In the genomic region with DNA sequence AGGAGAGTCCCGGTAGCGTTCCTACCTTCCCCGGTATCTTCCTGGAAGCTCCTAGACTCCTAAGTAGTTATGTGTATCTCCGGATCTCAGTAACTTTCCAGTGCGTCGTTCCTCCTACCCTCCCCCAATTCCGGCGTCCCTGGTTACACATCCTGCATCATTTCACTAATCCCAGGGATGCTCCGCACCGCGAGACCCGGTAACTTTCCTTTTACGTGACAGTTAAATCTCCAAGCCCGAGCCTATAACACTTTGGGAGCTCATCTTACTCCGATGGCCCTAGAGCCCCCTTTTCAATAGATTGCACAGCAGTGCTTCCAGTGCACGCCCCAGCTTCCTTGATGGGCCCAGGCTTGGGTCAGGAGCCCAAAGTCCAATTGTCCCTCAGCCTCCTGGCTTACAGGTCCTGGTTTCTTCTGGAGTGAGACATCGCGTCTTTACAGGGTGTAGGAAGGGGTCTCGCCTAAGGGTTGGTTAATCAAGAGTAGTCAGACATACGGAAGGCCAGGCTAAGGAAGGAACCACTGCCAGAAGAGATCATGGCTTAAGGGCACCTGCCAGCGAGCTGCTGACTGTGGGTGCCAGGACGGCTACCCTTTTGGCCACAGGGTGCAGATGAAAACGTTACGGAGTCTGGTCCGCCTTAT, we compare ENCODE assay signal across 8 mouse cellular contexts. TPM values are rescaled to one million over a fixed set of nuclear protein-coding genes. Genes with fewer than 3 reads are reported as not detected.
DNase-seq lines count a peak whose midpoint lies in the region; ATAC-seq lines count a peak whose summit lies in the region.

No protein-coding gene starts in this region.

- peak overlapping the region; percentile 98 for H3K4me2 ChIP-seq in limb, embryonic 13.5 days (replicated peaks)
- peak overlapping the region; percentile 95 for H3K4me2 ChIP-seq in midbrain, embryonic 12.5 days (replicated peaks)

- H3K36me3 ChIP-seq in limb, embryonic 13.5 days: peaks cover 34% of the 10 kb centered on the region
- peaks cover 29% of the 10 kb centered on the region for H3K36me3 ChIP-seq in midbrain, embryonic 12.5 days

- peak overlapping the region; percentile 73 for H3K9ac ChIP-seq in limb, embryonic 13.5 days
- H3K9ac ChIP-seq in midbrain, embryonic 12.5 days (replicated peaks): peak overlapping the region; percentile 63

- H3K27ac ChIP-seq in limb, embryonic 13.5 days: peak overlapping the region; percentile 78
- H3K27ac ChIP-seq in midbrain, embryonic 12.5 days (replicated peaks): peak overlapping the region; percentile 68

- no peaks in the 10 kb centered on the region for H3K27me3 ChIP-seq in limb, embryonic 13.5 days
- H3K27me3 ChIP-seq in midbrain, embryonic 12.5 days: no peaks in the 10 kb centered on the region

- ATAC-seq in common myeloid progenitor, adult 5-6 weeks (replicated peaks; ENCODE audit: low read depth, poor library complexity, severe bottlenecking): peak; percentile 6
- ATAC-seq in limb, embryonic 13.5 days (ENCODE audit: low FRiP score, low read depth): peak; percentile 13
- ATAC-seq in midbrain, embryonic 12.5 days (ENCODE audit: low FRiP score, low read depth): peak; percentile 36

- peaks cover 15% of the 10 kb centered on the region for H3K4me1 ChIP-seq in limb, embryonic 13.5 days
- peaks cover 12% of the 10 kb centered on the region; the same call in 1 of the 2 replicates for H3K4me1 ChIP-seq in midbrain, embryonic 12.5 days

- peak overlapping the region; percentile 69 for H3K4me3 ChIP-seq in limb, embryonic 13.5 days
- H3K4me3 ChIP-seq in midbrain, embryonic 12.5 days: peak overlapping the region; percentile 57

- WGBS in limb, embryonic 13.5 days: under 1% methylated on average over 25 of the region's 25 CpGs
- WGBS in midbrain, embryonic 12.5 days: under 1% methylated on average over 25 of the region's 25 CpGs

- peak; percentile 29 for DNase-seq in thymus, postnatal 0 days (ENCODE audit: low spot score)
- no peak for DNase-seq in thymus, postnatal 4 days
- DNase-seq in heart, adult 18-20 months: peak; percentile 55 to 65
- peak; percentile 49 to 61 for DNase-seq in kidney, adult 8-10 months
- peak; percentile 45 for DNase-seq in thymus, postnatal 14 days

- no peaks in the 10 kb centered on the region for H3K9me3 ChIP-seq in limb, embryonic 13.5 days
- H3K9me3 ChIP-seq in midbrain, embryonic 12.5 days: no peaks in the 10 kb centered on the region

RNA-seq across cellular contexts. Expression of gene Pnpla6, which starts 0.7 kb away (rescaled TPM):
- 10.4 and 12.9 TPM in 2 replicates for polyA plus RNA-seq in thymus, postnatal 0 days (2015; fragmentation: Nextera tagmentation; extraction: Ambion mirVana)
- 16.1 and 21.8 TPM in 2 replicates for total RNA-seq in common myeloid progenitor, adult 5-6 weeks (2017)
- total RNA-seq in heart, adult 18-20 months (2021): 10 to 100 TPM in 1 of 2 experiments, 1 to 10 TPM in 1; 8.1 to 10.2 TPM
- 23.5 and 25.4 TPM in 2 replicates for polyA plus RNA-seq in limb, embryonic 13.5 days (2015; fragmentation: Nextera tagmentation; extraction: Ambion mirVana)
- polyA plus RNA-seq in midbrain, embryonic 12.5 days (2016; fragmentation: Nextera tagmentation; extraction: Ambion mirVana): 30.5 and 35.0 TPM in 2 replicates

RNA-seq across cellular contexts. Expression of gene Mcoln1, which starts 15.6 kb away (rescaled TPM):
- polyA plus RNA-seq in thymus, postnatal 0 days (2015; fragmentation: Nextera tagmentation; extraction: Ambion mirVana): 28.4 and 32.3 TPM in 2 replicates
- 26.1 and 28.9 TPM in 2 replicates for total RNA-seq in common myeloid progenitor, adult 5-6 weeks (2017)
- 10 to 100 TPM; 17.8 to 21.0 TPM for total RNA-seq in heart, adult 18-20 months (2021)
- 54.3 and 54.7 TPM in 2 replicates for polyA plus RNA-seq in limb, embryonic 13.5 days (2015; fragmentation: Nextera tagmentation; extraction: Ambion mirVana)
- 74.9 and 79.3 TPM in 2 replicates for polyA plus RNA-seq in midbrain, embryonic 12.5 days (2016; fragmentation: Nextera tagmentation; extraction: Ambion mirVana)

RNA-seq across cellular contexts. Expression of gene Zfp358, which starts 23.0 kb away (rescaled TPM):
- 21.4 and 23.0 TPM in 2 replicates for polyA plus RNA-seq in thymus, postnatal 0 days (2015; fragmentation: Nextera tagmentation; extraction: Ambion mirVana)
- total RNA-seq in common myeloid progenitor, adult 5-6 weeks (2017): 6.2 and 8.3 TPM in 2 replicates
- total RNA-seq in heart, adult 18-20 months (2021): 10 to 100 TPM; 29.4 to 30.5 TPM
- 57.0 and 57.8 TPM in 2 replicates for polyA plus RNA-seq in limb, embryonic 13.5 days (2015; fragmentation: Nextera tagmentation; extraction: Ambion mirVana)
- polyA plus RNA-seq in midbrain, embryonic 12.5 days (2016; fragmentation: Nextera tagmentation; extraction: Ambion mirVana): 82.8 and 89.5 TPM in 2 replicates

RNA-seq across cellular contexts. Expression of gene Tex45, which starts 45.2 kb away (rescaled TPM):
- polyA plus RNA-seq in thymus, postnatal 0 days (2015; fragmentation: Nextera tagmentation; extraction: Ambion mirVana): 0.10 TPM in 1 of 2 replicates, not detected in the other
- not detected in 2 replicates for total RNA-seq in common myeloid progenitor, adult 5-6 weeks (2017)
- total RNA-seq in heart, adult 18-20 months (2021): not detected
- not detected in 2 replicates for polyA plus RNA-seq in limb, embryonic 13.5 days (2015; fragmentation: Nextera tagmentation; extraction: Ambion mirVana)
- polyA plus RNA-seq in midbrain, embryonic 12.5 days (2016; fragmentation: Nextera tagmentation; extraction: Ambion mirVana): 0.19 and 0.25 TPM in 2 replicates

RNA-seq across cellular contexts. Expression of gene Pex11g, which starts 48.4 kb away (rescaled TPM):
- polyA plus RNA-seq in thymus, postnatal 0 days (2015; fragmentation: Nextera tagmentation; extraction: Ambion mirVana): 2.6 and 3.0 TPM in 2 replicates
- total RNA-seq in common myeloid progenitor, adult 5-6 weeks (2017): 1.3 and 1.4 TPM in 2 replicates
- total RNA-seq in heart, adult 18-20 months (2021): 1 to 10 TPM; 3.6 to 4.2 TPM
- polyA plus RNA-seq in limb, embryonic 13.5 days (2015; fragmentation: Nextera tagmentation; extraction: Ambion mirVana): 4.5 and 6.3 TPM in 2 replicates
- 3.3 and 3.4 TPM in 2 replicates for polyA plus RNA-seq in midbrain, embryonic 12.5 days (2016; fragmentation: Nextera tagmentation; extraction: Ambion mirVana)
